29 mouse cellular contexts compared by ENCODE assay signal in the genomic region with DNA sequence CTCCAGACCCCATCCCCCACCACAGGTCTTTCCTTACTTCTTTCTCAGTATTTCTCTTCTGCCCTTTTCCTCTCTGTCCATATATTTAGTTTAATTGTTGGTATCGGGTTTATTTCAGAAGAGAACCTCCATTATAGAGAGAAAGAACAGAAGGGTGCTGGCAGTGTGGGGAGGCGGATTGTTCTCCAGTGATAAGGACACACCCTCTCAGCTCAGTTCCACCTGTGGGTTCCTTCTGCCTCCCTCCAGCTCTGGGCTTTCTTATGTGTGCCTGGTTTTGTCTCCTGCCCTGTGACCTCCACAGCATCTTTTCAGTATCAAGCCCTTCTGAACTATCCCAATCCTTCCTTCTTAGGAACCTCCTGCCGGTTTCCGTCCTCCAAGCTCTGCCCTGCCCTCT. TPM values are rescaled to one million over a fixed set of nuclear protein-coding genes. Genes with fewer than 3 reads are reported as not detected.
DNase-seq lines count a peak whose midpoint lies in the region; ATAC-seq lines count a peak whose summit lies in the region.
"Had no signal": no experiment of that assay in that cellular context is flagged by ENCODE, and none has a peak within 500 bp of the region (broad histone marks: within the 10 kb centered on the region; RNA-seq: fewer than 3 reads in every experiment).

No protein-coding gene starts in this region.

- H3K27me3 ChIP-seq in midbrain, embryonic 11.5 days (ENCODE audit: control insufficient read depth, insufficient read depth, low read length), result peaks cover 74% of the 10 kb centered on the region
- peaks cover 98% of the 10 kb centered on the region for H3K27me3 ChIP-seq in midbrain, embryonic 10.5 days (ENCODE audit: low read depth, poor library complexity, severe bottlenecking)
- H3K27me3 ChIP-seq in hindbrain, embryonic 13.5 days, result peaks cover 75% of the 10 kb centered on the region

- peaks cover 12% of the 10 kb centered on the region for H3K4me1 ChIP-seq in midbrain, embryonic 11.5 days (ENCODE audit: control insufficient read depth, insufficient read depth, low read length)
- H3K4me1 ChIP-seq in midbrain, embryonic 10.5 days, result peaks cover 36% of the 10 kb centered on the region
- H3K4me1 ChIP-seq in hindbrain, embryonic 13.5 days (replicated peaks), result peaks cover 40% of the 10 kb centered on the region

- no peak for ATAC-seq in midbrain, embryonic 11.5 days (ENCODE audit: low FRiP score)
- no peak for ATAC-seq in hindbrain, embryonic 13.5 days (ENCODE audit: low FRiP score)
- ATAC-seq in megakaryocyte-erythroid progenitor cell, adult 5-6 weeks (replicated peaks; ENCODE audit: low FRiP score, low TSS enrichment, poor library complexity, severe bottlenecking), result peak; percentile 61; the same call in 1 of the 2 replicates
- ATAC-seq: CD4-positive, CD25-positive, alpha-beta regulatory T cell, adult 4 months had no signal

- no peak overlapping the region for H3K4me2 ChIP-seq in midbrain, embryonic 11.5 days
- peak overlapping the region; percentile 89 for H3K4me2 ChIP-seq in hindbrain, embryonic 13.5 days
- H3K4me2 ChIP-seq: embryonic facial prominence, embryonic 15.5 days; heart, embryonic 12.5 days; liver, embryonic 15.5 days; lung, embryonic 15.5 days had no signal

- H3K9ac ChIP-seq in midbrain, embryonic 11.5 days (ENCODE audit: low read length), result no peak overlapping the region
- peak overlapping the region; percentile 79; the same call in 1 of the 2 replicates for H3K9ac ChIP-seq in hindbrain, embryonic 13.5 days
- H3K9ac ChIP-seq: embryonic facial prominence, embryonic 15.5 days; heart, embryonic 12.5 days; liver, embryonic 15.5 days; lung, embryonic 15.5 days had no signal

- intact Hi-C loops in heart, postnatal 25 days (cut with DNase I), result no loop called here

- no peaks in the 10 kb centered on the region for H3K9me3 ChIP-seq in midbrain, embryonic 11.5 days (ENCODE audit: control insufficient read depth, low read length)
- no peaks in the 10 kb centered on the region for H3K9me3 ChIP-seq in midbrain, embryonic 10.5 days (replicated peaks)
- H3K9me3 ChIP-seq in hindbrain, embryonic 13.5 days, result no peaks in the 10 kb centered on the region
- H3K9me3 ChIP-seq: embryonic facial prominence, embryonic 15.5 days; heart, embryonic 12.5 days; limb, embryonic 10.5 days; liver, embryonic 15.5 days; lung, embryonic 15.5 days had no signal

- no peaks in the 10 kb centered on the region for H3K36me3 ChIP-seq in midbrain, embryonic 11.5 days (ENCODE audit: control insufficient read depth, insufficient read depth, low read length)
- H3K36me3 ChIP-seq in midbrain, embryonic 10.5 days, result no peaks in the 10 kb centered on the region
- H3K36me3 ChIP-seq in hindbrain, embryonic 13.5 days, result no peaks in the 10 kb centered on the region
- H3K36me3 ChIP-seq: embryonic facial prominence, embryonic 15.5 days; heart, embryonic 12.5 days; limb, embryonic 10.5 days; liver, embryonic 15.5 days; lung, embryonic 15.5 days had no signal

- H3K27ac ChIP-seq in midbrain, embryonic 11.5 days (ENCODE audit: low read depth, low read length), result no peak overlapping the region
- no peak overlapping the region for H3K27ac ChIP-seq in midbrain, embryonic 10.5 days (replicated peaks)
- H3K27ac ChIP-seq in hindbrain, embryonic 13.5 days, result no peak overlapping the region
- H3K27ac ChIP-seq: embryonic facial prominence, embryonic 15.5 days; limb, embryonic 10.5 days; liver, embryonic 15.5 days; lung, embryonic 15.5 days had no signal

- no peak overlapping the region for H3K4me3 ChIP-seq in midbrain, embryonic 11.5 days (ENCODE audit: low read depth, low read length)
- no peak overlapping the region for H3K4me3 ChIP-seq in midbrain, embryonic 10.5 days
- H3K4me3 ChIP-seq in hindbrain, embryonic 13.5 days, result peak overlapping the region; percentile 55
- H3K4me3 ChIP-seq: embryonic facial prominence, embryonic 15.5 days; heart, embryonic 12.5 days; limb, embryonic 10.5 days; liver, embryonic 15.5 days; lung, embryonic 15.5 days had no signal

- 15% methylated on average over 4 of the region's 4 CpGs for WGBS in midbrain, embryonic 11.5 days
- 10% methylated on average over 4 of the region's 4 CpGs for WGBS in midbrain, embryonic 10.5 days
- WGBS in hindbrain, embryonic 13.5 days, result 7% methylated on average over 4 of the region's 4 CpGs

- peak; percentile 89 for DNase-seq in midbrain, embryonic 11.5 days (ENCODE audit: low spot score, missing footprints)
- DNase-seq in midbrain, embryonic 10.5 days (ENCODE audit: low spot score), result no peak
- no peak for DNase-seq in heart, postnatal 25 days (ENCODE audit: low spot score)
- DNase-seq in spleen, postnatal 14 days (ENCODE audit: low spot score in 2 of 2), result no peak
- DNase-seq in cerebellum, adult 9-11 months, result no peak
- DNase-seq: adrenal gland, postnatal 25 days; cerebellum, postnatal 10 days; gastrocnemius, postnatal 25 days; heart, adult 18-20 months; heart, postnatal 10 days; kidney, adult 11 months; liver; lung, postnatal 36 days; right cerebral cortex, adult 18-20 months; thymus, adult 2 months; thymus, postnatal 4 days had no signal

RNA-seq across cellular contexts. Expression of a gene that starts 2.5 kb away (rescaled TPM):
- polyA plus RNA-seq in midbrain, embryonic 11.5 days (2014; fragmentation: Nextera tagmentation; extraction: Ambion mirVana), result 0.15 TPM in 1 of 2 replicates, not detected in the other
- polyA plus RNA-seq in midbrain, embryonic 10.5 days (2016; fragmentation: Nextera tagmentation; extraction: Ambion mirVana), result not detected in 2 replicates
- polyA plus RNA-seq in hindbrain, embryonic 13.5 days (2015; fragmentation: Nextera tagmentation; extraction: Ambion mirVana), result 4.6 and 5.1 TPM in 2 replicates
- not detected in 2 replicates for total RNA-seq in megakaryocyte-erythroid progenitor cell, adult 5-6 weeks (2014; fragmentation: Nextera tagmentation)
- total RNA-seq in megakaryocyte-erythroid progenitor cell, adult 5-6 weeks (2017), result not detected in 2 replicates
- not detected for total RNA-seq in heart, postnatal 25 days (2021)
- total RNA-seq: adrenal gland, postnatal 25 days; gastrocnemius, postnatal 25 days; heart, adult 18-20 months had no signal
- polyA plus RNA-seq: CD4-positive, CD25-positive, alpha-beta regulatory T cell, adult 4 months; embryonic facial prominence, embryonic 15.5 days; heart, embryonic 12.5 days; kidney, embryonic 16.5 days; limb, embryonic 10.5 days; liver, embryonic 15.5 days; lung, embryonic 15.5 days; stomach, embryonic 16.5 days had no signal

RNA-seq across cellular contexts. Expression of a gene that starts 16.3 kb away (rescaled TPM):
- polyA plus RNA-seq in midbrain, embryonic 11.5 days (2014; fragmentation: Nextera tagmentation; extraction: Ambion mirVana), result 0.25 TPM in 2 replicates
- polyA plus RNA-seq in midbrain, embryonic 10.5 days (2016; fragmentation: Nextera tagmentation; extraction: Ambion mirVana), result 0.06 and 0.15 TPM in 2 replicates
- 0.16 and 0.49 TPM in 2 replicates for polyA plus RNA-seq in hindbrain, embryonic 13.5 days (2015; fragmentation: Nextera tagmentation; extraction: Ambion mirVana)
- total RNA-seq in megakaryocyte-erythroid progenitor cell, adult 5-6 weeks (2014; fragmentation: Nextera tagmentation), result not detected in 2 replicates
- not detected in 2 replicates for total RNA-seq in megakaryocyte-erythroid progenitor cell, adult 5-6 weeks (2017)
- 10 to 100 TPM; 85.1 to 85.9 TPM for total RNA-seq in heart, postnatal 25 days (2021)
- polyA plus RNA-seq: CD4-positive, CD25-positive, alpha-beta regulatory T cell, adult 4 months had no signal

RNA-seq across cellular contexts. Expression of a gene that starts 32.1 kb away (rescaled TPM):
- not detected in 2 replicates for polyA plus RNA-seq in midbrain, embryonic 11.5 days (2014; fragmentation: Nextera tagmentation; extraction: Ambion mirVana)
- polyA plus RNA-seq in midbrain, embryonic 10.5 days (2016; fragmentation: Nextera tagmentation; extraction: Ambion mirVana), result 0.05 TPM in 1 of 2 replicates, not detected in the other
- polyA plus RNA-seq in hindbrain, embryonic 13.5 days (2015; fragmentation: Nextera tagmentation; extraction: Ambion mirVana), result 0.12 and 0.19 TPM in 2 replicates
- not detected in 2 replicates for total RNA-seq in megakaryocyte-erythroid progenitor cell, adult 5-6 weeks (2014; fragmentation: Nextera tagmentation)
- total RNA-seq in megakaryocyte-erythroid progenitor cell, adult 5-6 weeks (2017), result not detected in 2 replicates
- total RNA-seq in heart, postnatal 25 days (2021), result not detected
- total RNA-seq: adrenal gland, postnatal 25 days; gastrocnemius, postnatal 25 days; heart, adult 18-20 months; heart, postnatal 10 days; layer of hippocampus, postnatal 25 days; midbrain, postnatal 0 days had no signal
- polyA plus RNA-seq: CD4-positive, CD25-positive, alpha-beta regulatory T cell, adult 4 months; heart, embryonic 12.5 days; large intestine, adult 2 months; liver, embryonic 15.5 days; lung, embryonic 15.5 days; midbrain, postnatal 0 days; thymus, adult 2 months had no signal

RNA-seq across cellular contexts. Expression of a gene that starts 52.7 kb away (rescaled TPM):
- 143 and 147 TPM in 2 replicates for polyA plus RNA-seq in midbrain, embryonic 11.5 days (2014; fragmentation: Nextera tagmentation; extraction: Ambion mirVana)
- polyA plus RNA-seq in midbrain, embryonic 10.5 days (2016; fragmentation: Nextera tagmentation; extraction: Ambion mirVana), result 160 and 170 TPM in 2 replicates
- 91.6 and 92.3 TPM in 2 replicates for polyA plus RNA-seq in hindbrain, embryonic 13.5 days (2015; fragmentation: Nextera tagmentation; extraction: Ambion mirVana)
- total RNA-seq in megakaryocyte-erythroid progenitor cell, adult 5-6 weeks (2014; fragmentation: Nextera tagmentation), result 70.2 and 80.7 TPM in 2 replicates
- 122 and 164 TPM in 2 replicates for total RNA-seq in megakaryocyte-erythroid progenitor cell, adult 5-6 weeks (2017)
- total RNA-seq in heart, postnatal 25 days (2021), result 10 to 100 TPM; 48.0 to 53.2 TPM
